Mouse (Mus musculus) heart, embryonic 15.5 days (tissue): ENCODE data around the gene Tifab. TPM values are rescaled to one million over a fixed set of nuclear protein-coding genes. Genes with fewer than 3 reads are reported as not detected.

Source experiments
- ATAC-seq: fragments of 200-750 bp; cut with Nextera tagmentation; replicated peaks from 2 replicates; pipeline ENCODE4 v1.8.0; 2017; ENCODE audit warnings: low read depth, moderate TSS enrichment; ENCODE audit not compliant: insufficient number of reproducible peaks, insufficient read depth, low FRiP score
- H3K27ac ChIP-seq: fragments of 300-500 bp; sonication (generic); 2 replicates; pipeline ENCODE4 v1.5.1; 2015; ENCODE audit warnings: mild to moderate bottlenecking, inconsistent platforms
- H3K27me3 ChIP-seq: fragments of 300-500 bp; sonication (generic); 2 replicates; pipeline ENCODE4 v1.6.1; 2015; ENCODE audit warnings: inconsistent platforms
- H3K36me3 ChIP-seq: fragments of 300-500 bp; sonication (generic); 2 replicates; pipeline ENCODE4 v1.6.1; 2015; ENCODE audit warnings: mild to moderate bottlenecking, inconsistent platforms
- H3K4me1 ChIP-seq: fragments of 300-500 bp; sonication (generic); replicated peaks from 2 replicates; pipeline ENCODE4 v1.6.1; 2015; ENCODE audit warnings: inconsistent platforms
- H3K4me2 ChIP-seq: fragments of 300-500 bp; sonication (generic); 2 replicates; pipeline ENCODE4 v1.6.1; 2015; ENCODE audit warnings: inconsistent platforms, mild to moderate bottlenecking, moderate library complexity
- H3K4me3 ChIP-seq: fragments of 300-500 bp; sonication (generic); 2 replicates; pipeline ENCODE4 v1.5.1; 2015; ENCODE audit warnings: mild to moderate bottlenecking, inconsistent platforms
- H3K9ac ChIP-seq: fragments of 300-500 bp; sonication (generic); 2 replicates; pipeline ENCODE4 v1.6.1; 2015; ENCODE audit warnings: mild to moderate bottlenecking, inconsistent platforms
- H3K9me3 ChIP-seq: fragments of 300-500 bp; sonication (generic); replicated peaks from 2 replicates; pipeline ENCODE4 v1.6.1; 2016; ENCODE audit warnings: inconsistent platforms
- WGBS: fragments of 180-500 bp; shearing (Covaris S2); methylation state at CpG from one replicate; pipeline ENCODE4 v1.1.7; 2015; ENCODE audit warnings: mixed read lengths; 5-methylcytosine and 5-hydroxymethylcytosine counted together
- polyA plus RNA-seq: library from polyadenylated mRNA; unstranded; fragments of >200 nt; fragmentation: Nextera tagmentation; extraction: Ambion mirVana; gene quantifications from 2 replicates; pipeline ENCODE4 v1.2.1, GENCODE M21; 2015

Gene Tifab
- polyA plus RNA-seq, 1 experiment from 2014 or later: 1.3 TPM

DNA sequence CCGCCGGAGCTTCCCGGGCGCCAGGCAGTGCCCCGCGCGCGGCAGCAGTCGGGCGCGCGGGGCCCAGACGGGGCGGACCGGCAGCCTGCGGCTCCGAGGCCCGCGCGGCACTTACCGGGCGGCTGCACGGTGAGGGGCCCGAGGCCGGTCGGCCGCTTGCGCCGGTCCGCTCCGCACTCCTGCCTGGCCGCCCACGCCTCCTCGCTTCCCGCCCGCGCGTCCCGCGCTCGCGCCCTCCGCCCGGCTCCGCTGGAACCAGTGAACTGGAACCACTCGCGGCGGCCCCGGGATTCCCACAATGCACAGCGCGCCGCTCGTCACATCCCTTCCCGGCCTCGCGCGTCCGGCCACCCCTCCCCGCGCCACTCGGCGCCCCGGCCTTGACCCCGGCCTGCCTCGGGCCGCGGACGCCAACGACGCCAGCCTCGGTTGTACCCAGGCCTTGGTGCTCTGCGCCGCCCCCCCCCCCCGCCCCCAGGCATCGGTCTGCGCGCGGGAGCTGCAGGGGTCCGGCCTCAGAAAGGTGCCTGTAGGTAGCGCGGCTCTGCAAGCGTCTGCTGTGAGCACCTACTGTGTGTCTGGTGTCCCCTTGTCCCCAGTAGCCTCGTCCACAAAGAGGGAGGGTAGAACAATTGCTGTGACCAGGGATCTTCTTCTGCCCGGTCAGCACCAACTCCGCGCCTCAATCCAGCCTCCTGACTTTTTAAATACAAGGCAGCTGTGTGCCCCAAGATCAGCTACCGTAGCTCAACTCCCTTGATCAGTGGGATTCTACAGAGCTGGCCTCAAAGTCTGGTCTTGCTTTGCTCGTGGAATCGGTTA is 43.2 kb downstream of the Tifab start:
- peak overlapping the region; percentile 99 for H3K9ac ChIP-seq
- no peaks in the 10 kb centered on the region for H3K9me3 ChIP-seq
- under 1% methylated on average over 88 of the region's 89 CpGs for WGBS
- peak overlapping the region; percentile 89 for H3K27ac ChIP-seq
- H3K4me3 ChIP-seq: peak overlapping the region; percentile 100
- peak overlapping the region; percentile 89 for H3K4me2 ChIP-seq
- H3K36me3 ChIP-seq: no peaks in the 10 kb centered on the region
- no peaks in the 10 kb centered on the region for H3K27me3 ChIP-seq
- peaks cover 41% of the 10 kb centered on the region for H3K4me1 ChIP-seq
- peak; percentile 90 for ATAC-seq

DNA sequence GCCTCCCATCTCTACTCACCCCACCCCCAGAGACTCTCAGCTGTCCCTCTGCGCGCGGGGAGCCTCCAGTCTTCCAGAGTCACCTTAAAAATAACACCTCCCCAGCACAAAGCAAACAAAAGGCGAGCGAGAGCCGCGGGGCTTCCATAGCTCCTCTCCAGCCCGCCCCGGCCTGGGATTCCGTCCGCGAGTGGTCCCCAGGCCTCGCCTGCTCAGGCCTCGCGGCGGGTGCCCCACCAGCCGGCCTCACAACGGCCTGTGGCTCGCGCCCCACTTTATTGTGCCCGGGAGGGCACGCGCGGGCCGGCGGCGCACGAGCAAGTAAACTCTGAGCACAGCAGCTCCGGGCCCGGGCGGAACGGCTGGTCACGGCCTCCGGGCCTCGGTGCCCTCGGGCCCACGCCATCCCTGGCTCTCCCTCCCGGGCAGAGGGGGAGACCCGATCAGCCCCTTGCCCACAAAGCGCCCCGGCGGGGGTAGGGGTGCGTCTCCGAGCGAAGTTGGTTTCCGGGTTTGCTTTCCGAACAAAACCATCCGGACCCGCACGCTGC is 44.0 kb downstream of the Tifab start:
- Histone ChIP-seq H3K4me2 (peak overlapping the region; percentile 89), H3K4me3 (peak overlapping the region; percentile 100), H3K27me3 (no peaks in the 10 kb centered on the region), H3K4me1 (peaks cover 46% of the 10 kb centered on the region), H3K9me3 (no peaks in the 10 kb centered on the region), H3K9ac (peak overlapping the region; percentile 99), H3K27ac (peak overlapping the region; percentile 89), H3K36me3 (no peaks in the 10 kb centered on the region)
- peak; percentile 33 for ATAC-seq
- under 1% methylated on average over 50 of the region's 50 CpGs for WGBS

DNA sequence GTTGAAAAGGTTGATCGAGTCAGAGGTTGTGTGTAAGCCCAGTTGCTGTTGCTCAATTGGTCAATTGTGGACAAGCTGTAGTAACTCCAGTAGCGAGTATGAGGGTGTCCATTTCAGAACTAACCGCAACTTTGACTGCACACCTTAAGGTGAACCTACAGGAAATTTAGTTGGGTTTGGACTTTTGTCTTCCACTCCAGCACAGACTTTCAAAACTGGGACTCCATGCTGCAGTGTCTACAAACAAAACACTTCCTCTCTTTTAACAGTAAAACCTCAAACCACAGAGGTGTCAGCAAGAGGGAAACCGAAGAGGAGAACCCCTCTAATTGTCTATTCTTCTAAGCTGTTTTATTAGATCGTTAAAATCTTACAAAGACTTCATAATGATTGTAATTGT is 44.7 kb downstream of the Tifab start:
- H3K9me3 ChIP-seq: no peaks in the 10 kb centered on the region
- peak overlapping the region; percentile 89; the same call in 1 of the 2 replicates for H3K27ac ChIP-seq
- H3K4me3 ChIP-seq: peak overlapping the region; percentile 100
- peaks cover 46% of the 10 kb centered on the region for H3K4me1 ChIP-seq
- H3K4me2 ChIP-seq: peak overlapping the region; percentile 89
- peak overlapping the region; percentile 99 for H3K9ac ChIP-seq
- no peak for ATAC-seq
- no peaks in the 10 kb centered on the region for H3K36me3 ChIP-seq
- no peaks in the 10 kb centered on the region for H3K27me3 ChIP-seq
- WGBS: 54% methylated on average over 5 of the region's 5 CpGs

DNA sequence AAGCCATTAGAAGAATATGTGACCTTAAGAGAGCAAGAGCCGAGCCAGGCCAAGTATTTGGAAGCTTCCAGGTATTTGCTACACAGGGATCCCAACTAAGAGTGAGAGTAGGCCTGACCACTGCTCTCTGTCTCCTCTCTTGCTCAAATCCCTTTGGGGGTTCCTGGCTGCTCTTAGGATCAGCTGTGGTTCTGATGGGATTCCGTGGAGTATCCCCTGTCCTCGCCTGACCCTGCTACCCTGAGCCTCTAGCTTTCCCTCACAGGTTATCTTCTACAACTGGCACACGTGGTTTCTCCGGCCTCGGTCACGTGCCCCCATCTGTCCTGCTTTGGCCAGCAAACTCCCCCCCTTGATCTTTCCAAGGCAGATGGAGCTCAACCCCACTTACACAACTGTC is 45.7 kb downstream of the Tifab start:
- Histone ChIP-seq H3K4me3 (no peak overlapping the region), H3K27ac (no peak overlapping the region), H3K9me3 (no peaks in the 10 kb centered on the region), H3K4me1 (peaks cover 46% of the 10 kb centered on the region), H3K9ac (peak overlapping the region; percentile 30; the same call in 1 of the 2 replicates), H3K36me3 (peaks cover 6% of the 10 kb centered on the region), H3K4me2 (peak overlapping the region; percentile 89), H3K27me3 (no peaks in the 10 kb centered on the region)
- no peak for ATAC-seq
- 58% methylated on average over 7 of the region's 7 CpGs for WGBS

DNA sequence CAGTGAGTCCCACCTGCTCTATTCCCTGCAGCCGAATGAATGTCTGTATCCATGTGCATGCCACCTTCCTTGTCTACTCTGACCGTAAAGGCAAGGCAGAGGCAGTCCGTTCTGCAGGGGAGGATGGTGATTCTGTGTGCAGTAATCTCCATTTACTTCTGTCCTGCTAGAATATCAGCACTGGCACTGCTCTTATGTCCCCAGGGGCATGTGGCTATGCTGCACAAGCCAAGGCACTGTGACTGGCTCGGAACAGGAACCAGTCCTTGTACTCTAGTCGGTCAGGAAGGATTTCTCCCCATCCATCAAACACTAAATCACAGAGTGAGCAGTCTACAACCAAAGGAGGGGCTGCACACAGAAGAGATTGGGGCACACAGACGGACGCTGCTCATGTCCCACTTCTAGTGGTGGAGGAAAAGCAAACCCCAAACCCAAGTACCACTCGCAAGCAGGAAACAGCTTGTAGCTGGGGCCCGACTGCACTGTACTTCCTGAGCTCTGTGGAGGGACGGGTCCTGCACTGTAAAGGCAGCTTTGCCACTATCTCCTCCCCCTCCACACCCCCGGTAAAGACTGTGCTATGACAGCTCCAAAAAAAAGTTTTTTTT is 46.3 kb downstream of the Tifab start:
- Histone ChIP-seq H3K4me2 (peak overlapping the region; percentile 89; the same call in 1 of the 2 replicates), H3K9me3 (no peaks in the 10 kb centered on the region), H3K4me3 (no peak overlapping the region), H3K9ac (0 out of 2 replicates have a peak overlapping the region, but pooled peaks have one; percentile 30), H3K36me3 (peaks cover 11% of the 10 kb centered on the region), H3K27ac (no peak overlapping the region), H3K27me3 (no peaks in the 10 kb centered on the region), H3K4me1 (peaks cover 46% of the 10 kb centered on the region)
- no peak for ATAC-seq
- WGBS: 53% methylated on average over 11 of the region's 11 CpGs

DNA sequence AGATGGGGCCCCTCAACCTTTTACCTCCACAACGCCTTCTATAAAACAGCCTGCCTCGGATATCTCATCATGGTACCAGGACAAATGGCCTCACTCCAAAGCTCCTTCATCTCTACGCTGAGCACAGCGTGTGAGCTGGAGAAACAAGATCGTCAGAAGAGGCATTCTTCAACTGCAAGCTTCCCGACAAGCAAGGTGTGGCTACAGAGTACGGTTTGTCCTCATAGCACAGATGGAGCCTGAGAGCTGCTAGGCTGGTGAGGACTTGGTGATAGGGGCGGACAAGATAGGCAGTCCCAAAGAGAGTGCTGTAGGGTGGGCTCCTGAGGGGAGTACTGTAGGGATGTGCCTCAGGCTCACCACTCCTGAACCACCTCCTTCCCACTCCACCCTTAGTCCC is 48.1 kb downstream of the Tifab start:
- ATAC-seq: no peak
- WGBS: 70% methylated on average over 8 of the region's 8 CpGs
- H3K27ac ChIP-seq: no peak overlapping the region

DNA sequence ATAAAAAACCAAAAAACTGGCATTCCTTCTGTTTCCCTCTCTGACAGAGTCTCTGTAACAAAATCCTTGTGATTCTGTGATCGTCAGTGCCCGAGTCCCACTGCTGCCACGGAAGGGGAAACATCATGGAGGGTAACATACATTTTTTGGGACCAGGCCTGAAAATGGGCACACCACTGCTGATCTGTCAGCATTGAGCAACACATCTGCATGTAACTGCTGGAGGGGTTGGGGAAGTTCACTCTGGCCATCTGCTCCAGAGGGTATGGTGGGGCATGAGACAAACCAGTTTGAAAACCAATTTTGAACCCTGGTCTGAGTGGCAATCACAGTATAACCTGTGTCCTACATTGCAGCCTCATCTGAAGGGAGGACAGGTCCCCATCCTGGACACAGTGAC is 49.1 kb downstream of the Tifab start:
- Histone ChIP-seq H3K27me3 (no peaks in the 10 kb centered on the region), H3K9me3 (no peaks in the 10 kb centered on the region), H3K9ac (no peak overlapping the region), H3K4me2 (no peak overlapping the region), H3K4me1 (peaks cover 40% of the 10 kb centered on the region), H3K27ac (no peak overlapping the region), H3K36me3 (peaks cover 39% of the 10 kb centered on the region), H3K4me3 (no peak overlapping the region)
- no peak for ATAC-seq
- WGBS: 93% methylated on average over 3 of the region's 3 CpGs

More for the DNA sequence above, 48.1 kb downstream of the Tifab start:
- H3K27me3 ChIP-seq: no peaks in the 10 kb centered on the region
- no peak overlapping the region for H3K9ac ChIP-seq
- H3K36me3 ChIP-seq: peaks cover 29% of the 10 kb centered on the region
- H3K4me1 ChIP-seq: peaks cover 40% of the 10 kb centered on the region
- no peaks in the 10 kb centered on the region for H3K9me3 ChIP-seq
- no peak overlapping the region for H3K4me2 ChIP-seq
- H3K4me3 ChIP-seq: no peak overlapping the region

DNA sequence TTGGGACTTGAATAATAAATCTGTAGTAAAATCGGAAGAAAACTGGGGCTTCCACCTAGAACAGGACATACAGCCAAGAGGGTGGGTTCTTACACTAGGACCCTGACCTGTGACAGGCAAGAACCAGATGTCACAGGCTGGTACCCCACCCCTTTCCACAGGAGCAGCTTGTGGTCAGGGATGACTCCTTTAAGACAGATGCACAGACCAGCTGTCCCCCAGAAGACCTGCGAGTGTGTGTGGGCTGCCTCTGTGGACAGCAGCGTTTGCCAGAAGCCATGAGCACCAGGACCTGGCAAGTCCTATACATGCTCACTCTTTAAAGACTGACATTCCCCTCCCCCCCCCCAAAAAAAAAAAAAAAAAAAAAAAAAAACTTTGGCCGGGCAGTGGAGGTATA is 49.7 kb downstream of the Tifab start:
- ATAC-seq: no peak
- H3K36me3 ChIP-seq: peaks cover 45% of the 10 kb centered on the region

DNA sequence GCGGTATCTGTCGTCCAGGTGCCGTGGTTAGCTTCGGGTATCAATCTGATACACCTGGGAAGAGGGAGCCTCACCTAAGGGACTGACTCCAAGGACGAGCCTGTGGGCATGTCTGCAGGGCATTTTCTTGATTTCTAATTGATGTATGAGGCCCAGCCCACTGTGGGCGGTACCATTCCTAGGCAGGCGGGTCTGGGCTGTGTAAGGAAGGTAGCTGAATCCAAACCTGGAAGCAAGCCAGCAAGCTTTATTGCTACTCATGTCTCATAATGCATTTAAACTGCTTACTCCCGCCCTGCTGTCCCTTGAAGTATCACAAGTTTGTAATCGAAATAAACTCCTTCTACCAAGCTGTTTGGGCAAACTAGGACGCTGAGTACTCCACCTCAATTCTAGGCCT is 53.1 kb downstream of the Tifab start:
- ATAC-seq: no peak
- H3K9ac ChIP-seq: no peak overlapping the region
- H3K4me1 ChIP-seq: peaks cover 7% of the 10 kb centered on the region
- H3K27ac ChIP-seq: no peak overlapping the region
- 91% methylated on average over 10 of the region's 10 CpGs for WGBS
- no peaks in the 10 kb centered on the region for H3K9me3 ChIP-seq
- H3K4me3 ChIP-seq: no peak overlapping the region
- peaks cover 67% of the 10 kb centered on the region for H3K36me3 ChIP-seq
- no peaks in the 10 kb centered on the region for H3K27me3 ChIP-seq
- H3K4me2 ChIP-seq: no peak overlapping the region

More for the DNA sequence above, 49.7 kb downstream of the Tifab start:
- Histone ChIP-seq H3K9ac (no peak overlapping the region), H3K9me3 (no peaks in the 10 kb centered on the region), H3K4me3 (no peak overlapping the region), H3K27me3 (no peaks in the 10 kb centered on the region), H3K4me2 (no peak overlapping the region), H3K27ac (no peak overlapping the region), H3K4me1 (peaks cover 35% of the 10 kb centered on the region)
- 87% methylated on average over 4 of the region's 4 CpGs for WGBS
